Mouse (Mus musculus) inflammation-experienced regulatory T-cells, adult 6 months (primary cell): ENCODE measurements at regions not wholly inside any gene's neighbourhood (a gene's known extent, or its start where the extent isn't known, plus 50 kb on each side); places are given as distances from the start of the nearest gene placed in this dataset.
A peak's percentile ranks its signal among the peaks of the same experiment; 100 is the strongest.
"Not testable (repeated sequence)": the region's sequence is repeated elsewhere in the genome, so short reads cannot be mapped to it uniquely, and the experiment has no call there.

Experiments used
- ATAC-seq: one replicate; pipeline ENCODE4 v1.8.0; 2017

DNA sequence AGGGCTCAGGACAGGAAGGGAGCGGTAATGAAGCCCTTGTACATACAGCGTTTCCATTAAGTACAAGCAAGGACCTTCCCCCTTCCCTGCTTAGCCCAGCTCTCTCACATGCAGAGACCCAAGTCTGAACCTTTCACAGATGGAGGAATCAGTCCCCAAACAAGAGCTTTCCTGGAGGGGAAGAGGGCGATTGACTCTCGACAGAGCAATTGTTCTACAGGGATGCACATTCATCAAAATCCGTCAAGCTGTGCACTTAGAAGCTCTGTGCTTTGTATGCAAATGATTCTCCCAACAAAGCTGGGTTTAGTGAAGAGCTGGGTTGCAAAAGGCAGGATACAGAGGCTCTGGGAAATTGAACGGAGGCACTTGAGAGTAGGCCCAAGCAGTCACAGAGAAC lies 141.1 kb upstream of the Haao start:
- no peak for ATAC-seq

DNA sequence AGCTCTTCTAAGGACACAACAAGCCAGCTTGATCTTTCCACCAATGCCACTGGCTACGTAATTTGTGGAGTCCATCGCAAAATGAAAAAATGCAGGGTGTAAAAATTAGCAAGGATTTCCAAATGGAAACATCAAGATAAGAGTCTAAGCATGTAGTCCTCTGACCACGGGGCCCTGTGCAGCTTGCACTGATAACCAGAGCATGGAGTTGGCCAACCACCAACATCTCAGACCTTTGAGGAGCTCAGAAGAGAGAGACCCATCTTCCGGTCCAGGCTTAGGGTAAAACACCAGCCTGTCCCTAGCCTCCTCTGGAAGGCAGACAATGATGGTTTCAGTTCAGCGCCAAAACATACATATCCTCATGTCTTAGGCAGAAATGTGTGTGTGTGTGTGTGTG lies 140.4 kb upstream of the Haao start:
- ATAC-seq: no peak

DNA sequence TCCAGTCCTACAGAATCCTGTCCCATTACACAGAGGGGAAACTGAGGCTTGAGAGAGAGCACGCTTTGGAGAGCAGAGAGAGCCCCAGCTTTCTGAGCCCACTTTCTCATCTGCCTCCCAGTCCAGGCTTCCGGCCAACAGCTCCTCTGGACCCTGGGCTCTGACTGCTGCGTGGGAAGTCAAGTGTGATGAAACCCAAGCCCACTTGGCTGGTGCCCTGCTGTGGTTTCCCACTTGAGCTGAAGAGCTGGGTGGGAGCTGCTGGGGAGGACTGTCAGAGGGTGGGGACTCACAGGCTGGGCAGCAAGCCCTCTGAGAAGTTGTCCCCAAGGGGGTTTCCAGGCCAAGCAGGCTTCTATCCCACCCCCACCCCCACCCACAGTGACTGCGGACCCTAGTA lies 139.9 kb upstream of the Haao start:
- no peak for ATAC-seq

DNA sequence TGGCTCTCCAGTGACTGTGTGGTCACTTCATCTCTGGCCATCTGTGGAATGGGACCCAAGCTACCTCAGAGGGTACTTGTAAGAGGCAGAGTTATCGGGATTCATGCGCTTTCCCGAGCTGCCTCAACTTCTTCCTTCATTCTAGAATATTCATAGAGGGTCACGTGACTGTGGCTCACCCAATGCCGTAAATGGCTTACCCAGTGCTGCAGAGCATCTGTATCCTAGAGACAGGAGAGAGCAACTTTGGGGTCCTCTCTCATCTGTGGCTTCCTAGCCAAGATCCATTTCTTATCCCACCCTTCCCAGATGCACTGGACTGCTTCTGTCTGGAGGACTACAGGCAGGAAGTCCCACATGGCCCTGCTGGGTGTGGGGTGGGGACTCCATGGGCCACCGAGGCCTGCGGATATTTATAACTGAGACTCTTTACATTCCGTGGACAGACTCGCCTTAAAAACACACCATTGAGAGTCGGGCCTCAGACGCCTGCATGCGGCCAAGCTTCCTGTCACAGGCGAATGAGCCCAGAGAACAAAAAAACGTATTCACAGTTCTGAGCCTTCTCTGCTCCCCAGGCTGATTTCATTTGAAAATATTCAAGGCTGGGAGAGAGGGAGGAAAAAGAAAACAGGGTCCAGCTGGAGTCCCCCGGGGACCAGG lies 138.3 kb upstream of the Haao start:
- ATAC-seq: peak; percentile 21

DNA sequence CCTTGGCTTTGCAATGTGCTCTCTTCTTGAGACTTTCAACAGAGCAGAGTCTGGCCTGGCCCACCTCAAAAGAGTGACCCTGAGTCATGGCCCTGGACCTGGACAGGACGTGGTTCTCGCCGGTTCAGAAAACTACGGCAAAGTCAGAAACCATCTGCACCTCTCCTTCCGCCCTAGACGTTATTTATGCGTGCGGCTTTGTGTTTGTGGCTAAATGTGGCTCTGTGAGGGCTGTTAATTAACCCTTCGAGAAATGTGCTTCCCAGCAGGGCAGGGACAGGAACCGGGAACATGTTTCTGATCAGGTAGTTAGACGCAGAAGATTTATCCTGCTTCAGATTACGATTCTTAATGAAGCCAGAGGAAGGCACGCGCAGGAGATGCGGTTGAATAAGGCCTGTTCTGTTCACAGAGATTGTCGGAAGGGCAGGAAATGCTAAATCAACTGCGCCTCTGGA lies 137.6 kb upstream of the Haao start:
- no peak for ATAC-seq

DNA sequence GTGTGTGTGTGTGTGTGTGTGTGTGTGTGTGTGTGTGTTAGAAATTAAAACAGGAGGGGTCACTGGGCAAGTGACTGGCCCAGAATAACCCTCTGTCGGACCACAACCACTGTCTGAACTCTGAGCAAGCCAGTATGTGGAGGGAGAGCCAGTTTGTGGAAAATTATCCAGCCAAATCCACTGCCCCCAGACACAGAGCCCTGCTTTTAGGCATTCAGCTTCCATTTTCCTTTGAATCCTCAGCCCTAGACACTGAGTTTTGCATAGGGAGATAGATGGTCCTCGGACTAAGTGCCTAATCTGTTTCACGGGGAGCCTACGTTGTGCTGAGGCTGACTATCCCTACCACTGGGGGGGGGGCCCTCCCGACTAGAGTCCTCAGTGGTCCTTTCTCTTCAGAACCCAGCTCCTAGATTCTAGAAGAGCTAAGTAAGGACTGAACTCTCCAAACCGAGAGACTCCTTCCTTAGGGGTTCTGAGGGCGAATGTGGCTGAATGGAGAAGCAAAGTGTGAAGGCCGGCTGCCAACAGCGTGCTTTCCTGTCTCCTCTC lies 136.2 kb upstream of the Haao start:
- ATAC-seq: no peak

DNA sequence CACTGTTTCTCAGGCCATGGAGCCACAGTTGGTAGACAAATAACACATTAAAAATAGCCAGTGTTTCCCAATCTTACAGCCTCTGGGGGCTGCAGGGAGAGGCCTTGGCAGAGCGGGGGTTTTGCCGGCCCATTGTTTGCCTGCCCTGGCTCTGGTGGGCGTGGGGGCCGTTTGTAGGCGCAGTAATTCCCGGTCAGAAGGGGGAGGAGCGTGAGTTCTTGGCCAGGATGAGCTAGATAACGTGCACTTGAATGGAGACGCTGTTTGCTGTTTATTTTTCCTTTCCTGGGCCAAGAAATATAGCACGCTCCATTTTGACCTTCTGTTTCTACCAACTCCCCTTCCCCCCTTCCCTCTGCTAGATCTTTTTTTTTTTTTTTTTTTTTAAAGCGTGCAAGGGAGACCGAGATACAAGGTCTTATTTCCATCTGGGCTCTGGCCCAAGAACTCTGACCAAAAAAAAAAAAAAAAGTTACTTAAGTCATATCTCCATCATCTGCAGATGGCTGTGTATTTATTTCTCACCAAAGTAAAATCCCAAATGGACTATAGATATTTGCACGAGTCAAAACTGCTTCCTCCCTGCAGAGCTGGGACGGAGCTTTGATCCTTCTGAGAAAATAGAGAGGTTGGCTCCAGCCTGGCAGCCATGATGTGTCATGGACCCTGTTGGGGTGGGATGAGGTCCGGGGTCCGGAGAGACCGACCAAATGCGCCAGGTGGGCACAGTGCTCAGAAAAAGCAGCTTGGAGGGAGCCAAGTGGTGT lies 135.5 kb upstream of the Haao start:
- no peak for ATAC-seq

DNA sequence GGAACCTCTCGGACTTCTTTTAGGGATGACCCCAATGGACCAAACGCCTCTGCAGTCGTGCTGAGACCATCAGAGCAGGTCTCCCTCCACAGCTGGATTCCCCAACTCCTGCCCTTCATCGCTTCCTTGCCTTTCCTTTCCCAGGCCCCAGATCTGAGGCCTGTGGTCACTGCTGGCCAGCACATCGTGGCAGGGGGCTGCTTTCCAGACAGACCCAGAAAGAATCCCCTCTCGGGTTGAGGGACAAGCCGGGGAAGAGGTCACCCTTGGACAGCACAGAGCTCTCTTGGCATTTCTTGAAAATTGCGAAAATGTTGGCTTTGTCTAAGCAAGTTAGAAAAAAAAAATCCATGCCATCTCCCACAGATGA lies 134.9 kb upstream of the Haao start:
- ATAC-seq: no peak

DNA sequence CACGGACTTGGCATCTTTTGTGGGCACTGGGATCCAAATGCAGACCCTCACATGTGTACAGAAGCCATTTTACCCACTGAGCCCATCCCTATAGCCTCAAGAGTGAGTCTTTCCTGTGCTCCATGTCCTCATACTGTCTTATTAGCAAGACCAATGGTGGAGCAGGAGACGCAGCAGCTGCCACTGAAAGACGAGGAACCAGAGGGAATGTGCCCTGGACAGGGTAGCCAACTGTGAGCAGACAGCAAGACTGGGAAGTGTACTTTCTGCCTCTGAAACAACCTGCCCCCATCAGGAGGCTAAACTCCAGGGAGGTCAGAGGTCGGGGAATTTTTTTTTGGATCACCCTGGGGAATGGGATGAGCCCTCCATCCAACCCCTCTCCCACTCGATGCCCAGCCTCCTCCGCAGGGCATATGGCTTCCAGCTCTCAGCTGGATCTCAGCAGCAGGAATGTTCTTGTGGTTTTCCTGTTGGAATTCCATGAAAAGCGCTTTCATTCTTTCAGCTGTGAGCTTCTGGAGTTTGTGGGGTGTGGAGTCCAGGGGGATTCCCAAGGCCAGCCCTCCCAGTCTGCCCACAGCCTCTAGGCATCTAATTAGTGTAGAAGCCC lies 131.2 kb upstream of the Haao start:
- no peak for ATAC-seq

DNA sequence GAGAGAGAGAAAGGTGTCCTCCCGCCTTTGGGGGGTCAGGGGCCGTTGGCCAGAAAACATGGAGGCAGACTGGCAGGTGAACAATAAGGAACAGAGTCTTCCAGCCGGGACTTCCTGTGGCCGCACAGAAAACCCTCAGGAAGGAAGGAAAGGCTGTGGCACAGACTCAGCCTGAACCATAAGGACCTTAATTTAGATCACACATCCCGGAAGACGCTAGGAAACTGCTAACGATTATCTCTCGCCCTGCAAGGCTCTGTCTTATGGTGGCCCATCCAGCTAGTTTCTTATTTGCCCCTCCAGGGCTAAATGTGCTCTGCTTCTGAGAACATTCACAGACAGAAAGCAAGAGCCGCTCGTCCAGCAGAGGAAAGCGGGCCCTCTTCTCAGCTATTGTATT lies 130.0 kb upstream of the Haao start:
- ATAC-seq: no peak

DNA sequence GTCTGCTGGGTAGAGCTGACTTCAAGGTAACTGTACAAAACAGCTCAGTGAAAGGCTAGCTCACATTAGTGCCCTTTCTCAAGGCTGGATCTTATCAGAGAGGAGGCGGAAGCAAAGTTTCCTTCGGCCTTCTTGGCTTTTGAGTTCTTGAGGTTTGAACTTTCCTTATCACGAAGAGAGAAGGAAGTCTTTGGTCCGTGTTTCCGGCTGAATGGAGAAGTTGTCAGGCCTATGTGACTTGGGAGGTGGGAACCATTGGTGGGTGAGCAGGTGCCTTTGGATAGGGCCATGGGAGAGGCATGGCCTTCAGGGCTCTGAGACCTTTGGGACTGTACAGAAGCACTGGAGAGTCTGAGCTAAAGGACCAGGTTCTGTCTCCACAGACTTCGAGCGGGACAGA lies 128.1 kb upstream of the Haao start:
- no peak for ATAC-seq

DNA sequence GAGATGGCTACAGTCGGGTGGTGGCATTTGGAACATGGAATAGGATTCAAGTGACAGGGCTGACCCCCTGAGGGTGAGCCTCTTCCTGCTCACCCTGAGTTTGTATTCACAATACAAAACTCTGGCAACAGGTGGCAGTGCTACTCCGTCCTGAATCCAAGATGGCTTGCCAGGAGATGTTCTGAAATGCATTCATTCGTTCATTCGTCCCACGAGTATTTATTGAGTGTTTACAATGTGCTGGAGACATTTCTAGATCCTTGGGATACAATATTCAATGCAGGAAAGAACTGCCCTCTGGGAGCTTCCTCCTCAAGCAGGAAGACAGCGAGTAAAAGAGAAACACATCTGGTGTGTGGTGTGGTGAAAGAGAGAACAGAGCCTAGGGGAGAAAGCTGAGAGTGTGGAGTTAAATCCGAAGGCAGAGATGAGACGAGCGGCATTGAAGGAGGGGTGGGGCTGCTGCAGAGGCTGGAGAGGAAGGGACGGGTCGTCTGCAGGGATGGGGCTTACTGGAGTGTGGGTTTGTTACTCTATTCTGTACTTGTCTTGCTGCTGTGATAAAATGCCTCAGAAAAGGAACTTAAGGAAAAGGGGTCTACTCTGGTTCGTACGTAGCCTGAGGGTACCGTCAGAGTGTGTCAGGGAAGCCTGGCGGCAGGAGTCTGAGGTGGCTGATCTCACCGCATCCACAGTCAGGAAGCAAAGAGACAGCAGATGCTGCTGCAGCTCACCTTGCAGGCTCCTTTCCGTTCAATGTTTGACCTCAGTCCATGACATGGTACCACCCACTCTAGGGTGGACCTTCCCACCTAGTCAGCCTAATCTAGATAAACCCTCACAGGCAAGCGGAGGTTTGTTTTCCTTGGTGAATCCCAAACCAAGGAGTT lies 125.9 kb upstream of the Haao start:
- peak; percentile 88 for ATAC-seq

DNA sequence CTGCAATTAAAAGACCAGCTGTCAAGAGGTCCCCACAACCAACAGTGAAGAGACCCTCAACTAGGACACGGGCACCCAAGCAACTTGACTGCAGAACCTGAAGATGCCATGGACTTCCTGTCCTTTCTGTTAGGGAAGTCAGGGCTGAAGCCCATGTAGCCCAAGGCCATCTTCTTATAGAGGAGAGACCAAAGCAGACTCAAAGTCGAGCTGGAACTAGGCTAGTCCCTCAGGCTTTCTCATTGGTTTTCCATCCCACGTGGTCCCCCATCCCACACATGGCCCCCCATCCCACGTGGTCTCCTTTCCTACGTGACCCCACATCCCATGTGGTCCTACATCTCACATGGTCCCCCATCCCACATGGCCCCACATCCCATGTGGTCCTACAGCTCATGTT lies 125.1 kb upstream of the Haao start:
- ATAC-seq: no peak

DNA sequence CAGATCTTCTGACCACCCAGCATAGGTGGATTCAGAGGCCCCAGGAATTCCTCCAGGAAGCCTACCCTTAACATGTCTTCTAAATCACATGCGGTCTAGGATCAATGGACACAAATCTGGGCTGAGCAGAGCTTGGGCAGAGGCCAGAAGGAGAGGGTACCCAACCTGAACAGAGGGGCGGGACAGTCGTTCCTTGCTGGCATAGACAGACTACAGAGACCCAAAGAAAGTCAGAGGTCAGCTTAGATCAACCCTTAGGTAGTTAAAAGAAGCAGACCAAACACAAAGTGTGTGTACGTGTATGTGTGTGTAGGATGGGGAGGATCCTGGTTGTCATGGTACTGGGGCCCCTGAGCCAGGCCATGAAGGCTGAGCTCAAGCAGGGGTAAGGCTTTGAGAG lies 124.7 kb upstream of the Haao start:
- no peak for ATAC-seq

DNA sequence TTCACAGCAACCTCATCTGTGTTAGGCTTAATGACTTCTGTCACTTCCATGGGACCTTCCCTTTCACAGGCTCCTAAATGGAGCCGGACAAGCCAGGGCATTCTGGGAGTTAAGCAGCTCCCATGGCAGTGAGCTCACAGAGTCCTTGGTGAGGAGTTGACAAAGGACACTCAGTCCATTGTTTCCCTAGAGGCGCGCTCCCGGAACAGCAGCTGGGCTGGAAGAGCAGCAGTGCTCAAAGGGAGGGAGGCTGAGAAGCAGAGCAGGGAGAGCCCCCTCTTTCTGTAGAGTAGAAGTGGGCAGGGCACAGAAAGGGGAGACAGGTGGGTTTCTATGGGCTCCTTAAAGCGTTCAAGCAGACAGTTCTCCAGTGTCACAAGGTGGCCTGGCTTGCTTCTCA lies 124.3 kb upstream of the Haao start:
- no peak for ATAC-seq

DNA sequence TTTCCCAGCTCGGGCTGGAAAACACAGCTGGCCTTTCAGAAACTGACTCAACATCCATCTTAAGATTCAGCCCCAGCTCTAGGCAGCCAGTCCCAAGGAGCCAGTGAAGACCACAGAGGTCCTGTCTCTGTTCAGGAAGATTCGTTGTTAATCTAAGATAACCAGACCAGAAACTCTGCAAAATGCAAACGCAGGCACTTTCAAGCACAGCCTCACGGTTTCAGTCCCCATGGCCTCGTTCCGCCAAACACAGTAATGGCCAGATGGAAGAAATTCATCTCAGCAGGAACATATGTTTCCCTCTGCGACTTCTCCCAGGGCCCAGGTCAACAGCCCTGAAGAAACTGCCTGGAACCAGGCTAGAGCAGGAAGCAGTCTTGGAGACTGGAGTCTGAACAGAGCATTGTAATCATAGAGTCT lies 121.7 kb upstream of the Haao start:
- no peak for ATAC-seq

DNA sequence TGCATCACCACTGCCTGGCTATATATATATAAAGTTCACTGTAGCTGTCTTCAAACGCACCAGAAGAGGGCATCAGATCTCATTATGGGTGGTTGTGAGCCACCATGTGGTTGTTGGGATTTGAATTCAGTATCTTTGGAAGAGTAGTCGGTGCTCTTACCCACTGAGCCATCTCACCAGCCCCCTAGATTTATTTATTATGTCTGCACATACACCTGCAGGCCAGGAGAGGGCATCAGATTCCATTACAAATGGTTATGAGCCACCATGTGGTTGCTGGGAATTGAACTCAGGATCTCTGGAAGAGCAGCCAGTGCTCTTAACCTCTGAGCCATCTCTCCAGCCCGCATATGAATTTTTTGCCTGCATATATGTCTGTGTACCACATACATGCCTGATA lies 120.4 kb upstream of the Haao start:
- not testable (repeated sequence) for ATAC-seq

DNA sequence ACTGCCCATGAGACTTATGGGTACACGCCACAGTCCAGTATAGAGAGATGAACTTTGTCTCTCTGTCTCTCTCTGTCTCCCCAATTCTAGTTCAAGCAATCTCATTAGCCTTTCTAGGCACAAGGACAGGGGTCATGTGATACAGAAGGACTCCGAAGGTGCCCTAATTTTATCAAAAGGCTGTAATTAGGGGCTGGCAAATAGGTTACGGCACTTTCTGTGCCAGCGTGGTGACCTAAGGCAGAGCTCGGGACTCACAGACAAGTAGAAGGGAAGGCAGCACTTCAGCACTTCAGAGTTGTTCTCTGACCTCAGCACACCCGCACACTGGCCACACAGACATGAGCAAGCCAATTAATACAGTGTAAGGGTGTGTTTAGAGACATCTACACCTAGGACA lies 119.2 kb upstream of the Haao start:
- ATAC-seq: no peak

DNA sequence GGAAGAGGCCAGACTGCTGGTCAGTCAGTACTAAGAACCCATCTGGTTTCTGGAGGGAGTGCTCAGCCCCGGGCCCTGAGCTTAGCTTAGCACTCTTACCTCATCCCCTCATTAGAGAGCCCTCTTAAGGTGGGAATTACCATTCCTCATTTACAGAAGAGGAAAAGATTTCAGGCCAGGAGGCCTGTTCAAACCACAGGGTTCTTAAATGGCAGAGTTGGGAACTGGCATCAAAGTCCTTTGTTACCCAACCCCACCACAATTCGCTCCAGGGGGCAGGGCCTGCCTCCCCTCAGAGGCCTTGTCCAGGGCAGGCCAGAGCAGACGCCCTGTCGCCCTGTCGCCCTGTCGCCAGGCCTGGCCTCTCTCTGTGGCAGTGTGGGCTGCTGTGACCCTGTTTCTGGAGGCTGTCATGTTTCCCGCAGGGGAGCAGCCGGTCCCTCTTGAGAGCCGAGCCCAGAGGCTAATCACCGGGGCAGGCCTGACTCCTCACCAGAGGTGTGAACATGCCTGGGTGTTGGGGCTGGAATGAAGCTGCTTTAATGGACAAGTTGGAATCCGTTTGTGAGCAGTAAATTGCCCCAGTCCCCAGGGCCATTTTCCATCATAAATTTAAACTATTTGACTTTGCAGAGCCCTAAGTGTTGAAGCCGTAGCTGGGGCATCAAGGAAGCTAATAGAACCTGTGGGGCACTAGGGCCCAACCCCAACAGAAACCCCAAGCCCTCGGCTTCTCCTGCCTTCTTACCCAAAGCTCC lies 116.9 kb upstream of the Haao start:
- ATAC-seq: no peak

DNA sequence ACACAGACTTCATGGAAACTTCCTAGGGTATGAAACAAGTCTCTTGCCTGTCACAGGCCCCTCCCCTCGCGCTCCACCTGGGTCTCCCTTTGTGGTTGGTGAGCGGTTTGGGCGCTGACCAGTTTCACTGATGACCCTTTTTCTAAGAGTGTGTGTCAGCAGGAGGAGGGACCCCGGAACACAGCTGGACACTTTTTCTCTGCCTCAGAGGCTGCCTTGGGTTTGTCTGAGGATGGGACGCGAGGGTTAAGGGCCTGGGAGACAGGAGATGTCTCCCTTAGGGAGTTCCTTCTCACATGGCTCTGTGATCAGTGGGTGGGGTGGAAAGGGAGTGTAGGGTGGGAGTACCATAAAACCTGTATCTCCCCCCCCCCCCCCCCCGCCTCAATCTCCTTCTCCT lies 115.8 kb upstream of the Haao start:
- no peak for ATAC-seq

DNA sequence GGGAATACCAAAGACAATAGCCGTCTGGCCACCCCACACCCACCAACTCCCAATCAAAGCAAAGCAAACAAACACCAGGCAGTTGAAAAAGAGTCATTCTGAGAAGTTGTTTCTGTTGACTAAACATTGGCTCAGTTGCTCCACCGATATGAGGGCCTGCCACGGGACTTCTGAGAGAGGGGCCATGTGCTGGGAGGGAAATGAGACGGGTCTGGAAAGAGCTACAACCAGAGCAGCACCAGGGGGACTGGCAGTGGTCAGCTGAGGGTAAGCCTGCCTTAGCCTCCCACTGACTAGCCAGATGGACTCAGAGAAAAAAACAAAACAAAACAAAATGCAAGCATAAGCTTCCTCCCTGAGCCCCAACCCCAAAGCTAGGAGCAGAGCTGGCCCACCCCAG lies 115.1 kb upstream of the Haao start:
- no peak for ATAC-seq

DNA sequence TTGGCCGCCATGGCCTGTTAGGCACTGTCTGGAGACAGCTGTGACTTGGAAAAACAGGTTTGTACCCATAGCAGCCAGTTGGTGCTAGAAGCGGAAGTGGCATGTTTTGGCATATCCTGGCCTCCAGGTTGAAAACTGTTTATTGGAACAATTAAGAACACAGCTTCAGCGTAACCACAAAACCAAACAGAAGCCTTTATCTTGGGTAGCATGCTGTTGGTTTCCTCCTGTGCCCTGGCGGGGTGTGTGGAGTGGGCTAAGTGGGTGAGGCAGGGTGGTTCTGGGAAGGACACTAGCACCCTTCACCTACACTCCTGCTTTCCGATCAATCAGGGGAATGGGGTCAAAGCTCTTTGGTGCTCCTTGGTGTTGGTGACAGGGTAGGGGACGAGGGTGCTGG lies 114.4 kb upstream of the Haao start:
- no peak for ATAC-seq
